ENCODE assay signal across 10 mouse cellular contexts in genomic region chr10:59593826-59594570, GRCm38 (mm10). TPM values are rescaled to one million over a fixed set of nuclear protein-coding genes. Genes with fewer than 3 reads are reported as not detected.
DNase-seq lines count a peak whose midpoint lies in the region; TF ChIP-seq lines count a peak whose summit lies in the region.
"Had no signal": no experiment of that assay in that cellular context is flagged by ENCODE, and none has a peak within 500 bp of the region (broad histone marks: within the 10 kb centered on the region; RNA-seq: fewer than 3 reads in every experiment).

No protein-coding gene starts in this region.

- H3K4me1 ChIP-seq in heart, embryonic 10.5 days, result peaks cover 12% of the 10 kb centered on the region; the same call in 1 of the 2 replicates

- H3K27ac ChIP-seq in heart, embryonic 10.5 days, result no peak overlapping the region
- peak overlapping the region; percentile 63 for H3K27ac ChIP-seq in left cerebral cortex, adult 2 months
- H3K27ac ChIP-seq: liver, embryonic 14.5 days had no signal

- intact Hi-C loops in left cerebral cortex, adult 2 months (cut with DNase I), result loop anchor here (5.0 kb wide), 1 partner anchor 87 kb away; no protein-coding TSS in a partner anchor

- H3K36me3 ChIP-seq in heart, embryonic 10.5 days, result peaks cover 7% of the 10 kb centered on the region; the same call in 1 of the 2 replicates

- H3K9me3 ChIP-seq in heart, embryonic 10.5 days, result no peaks in the 10 kb centered on the region

- TF ChIP-seq CTCF in left cerebral cortex, adult 2 months (IDR thresholded peaks at IDR 0.05), result no peak; the same call in 1 of the 2 replicates

- peak; percentile 23 to 38 for DNase-seq in heart, adult 9 months (ENCODE audit: low spot score in 2 of 2)
- no peak for DNase-seq in heart, embryonic 10.5 days (ENCODE audit: low spot score)
- DNase-seq in ZHBTc4 (ENCODE audit: low read depth, low spot score), result peak; percentile 80
- peak; percentile 70 to 80 for DNase-seq in frontal cortex, postnatal 36 days (ENCODE audit: low spot score in 2 of 2)
- DNase-seq in left cerebral cortex, adult 2 months (ENCODE audit: extremely low spot score in 1 of 2, low spot score in 2 of 2), result peak; percentile 27 to 68
- peak; percentile 38 for DNase-seq in yolk sac, embryonic 10.5 days (ENCODE audit: low spot score)
- no peak for DNase-seq in embryo, embryonic 10.5 days (ENCODE audit: low spot score)
- DNase-seq in natural killer cell, adult 2 months (ENCODE audit: low spot score in 2 of 2), result no peak

- no peak overlapping the region for H3K4me3 ChIP-seq in heart, embryonic 10.5 days
- H3K4me3 ChIP-seq in left cerebral cortex, adult 2 months, result no peak overlapping the region

- WGBS in heart, embryonic 10.5 days, result 78% methylated on average over 13 of the region's 13 CpGs

- no peaks in the 10 kb centered on the region for H3K27me3 ChIP-seq in heart, embryonic 10.5 days (ENCODE audit: insufficient read depth, poor library complexity, severe bottlenecking)

RNA-seq across cellular contexts. Expression of gene Gm10322, which starts 21.9 kb away (rescaled TPM):
- not detected in 2 replicates for polyA plus RNA-seq in heart, embryonic 10.5 days (2016; fragmentation: Nextera tagmentation; extraction: Ambion mirVana)
- total RNA-seq in left cerebral cortex, adult 2 months (2021), result not detected
- polyA plus RNA-seq: liver, embryonic 14.5 days; stomach, embryonic 14.5 days had no signal

RNA-seq across cellular contexts. Expression of gene Mcu, which starts 22.5 kb away (rescaled TPM):
- polyA plus RNA-seq in heart, embryonic 10.5 days (2016; fragmentation: Nextera tagmentation; extraction: Ambion mirVana), result 19.4 and 27.1 TPM in 2 replicates
- total RNA-seq in left cerebral cortex, adult 2 months (2021), result 10 to 100 TPM; 33.9 to 37.1 TPM

Comparison
In these comparisons a context has a peak if more than half of its experiments do, and no peak if none do; other contexts are left out.
1. DNase-seq: peak in heart, adult 9 months (2 of 2), ZHBTc4 (single experiment), frontal cortex, postnatal 36 days (2 of 2), left cerebral cortex, adult 2 months (2 of 2) and yolk sac, embryonic 10.5 days (single experiment); none in heart, embryonic 10.5 days (single experiment), embryo, embryonic 10.5 days (single experiment) and natural killer cell, adult 2 months (0 of 2).